Mouse (Mus musculus) spleen, adult 18-20 months (tissue): Measurements from ENCODE around the gene Tnks2.

Source experiments
- DNase-seq, 2 experiments: peaks; one replicate each; pipeline ENCODE4 v3.0.0; 2022; ENCODE audit warnings: mixed read lengths in 2 of 2

Tnks2 gene

GRCm38 (mm10) chr19:36897778-36898177 lies 63.7 kb downstream of the Tnks2 start:
- no peak for DNase-seq

GRCm38 (mm10) chr19:36903377-36903776 lies 69.3 kb downstream of the Tnks2 start:
- DNase-seq, result no peak

GRCm38 (mm10) chr19:36904211-36905007 lies 70.4 kb downstream of the Tnks2 start:
- no peak for DNase-seq

DNA sequence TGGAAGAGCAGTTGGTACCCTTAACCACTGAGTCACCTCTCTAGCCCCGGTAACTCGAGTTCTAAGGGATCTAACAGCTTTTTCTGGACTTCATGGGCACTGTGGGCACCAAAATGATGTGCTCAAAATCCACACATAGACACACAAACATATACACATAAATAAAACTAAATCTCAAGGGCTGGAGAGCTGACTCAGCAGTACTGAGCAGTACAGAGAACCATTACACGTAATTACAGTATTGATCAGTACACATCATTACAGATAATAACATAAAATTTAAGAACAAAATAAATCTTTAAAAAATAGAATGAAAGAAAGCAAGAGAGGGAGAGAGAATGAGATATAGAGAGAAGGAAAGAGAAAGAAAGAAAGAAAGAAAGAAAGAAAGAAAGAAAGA lies 75.1 kb downstream of the Tnks2 start:
- DNase-seq, result no peak

- DNase-seq, result peak in 1 of 2 experiments; percentile 65
Measured at GRCm38 (mm10) chr19:36909676-36910292, 75.8 kb downstream of the Tnks2 start.

GRCm38 (mm10) chr19:36910424-36911045 lies 76.5 kb downstream of the Tnks2 start:
- no peak for DNase-seq

DNA sequence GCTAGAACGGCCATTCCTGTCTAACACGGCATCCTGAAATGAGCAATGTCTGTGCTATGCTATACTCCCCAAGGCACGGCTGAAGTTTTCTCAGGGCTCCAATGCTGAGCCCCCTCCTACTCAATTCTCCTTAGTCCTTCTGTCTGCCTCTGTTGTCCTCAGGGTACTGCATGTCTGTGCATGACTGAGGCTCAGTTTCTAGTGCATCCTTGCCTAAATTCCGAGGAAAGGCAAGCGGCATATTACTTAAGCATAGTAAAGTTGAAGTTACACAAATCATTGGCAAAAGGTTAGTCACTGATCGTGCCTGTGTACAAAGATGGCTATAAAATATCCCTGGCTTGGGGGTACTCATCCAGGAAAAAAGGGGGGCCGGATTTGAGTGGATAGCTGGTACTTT lies 79.0 kb downstream of the Tnks2 start:
- DNase-seq, result no peak

- DNase-seq, result no peak
Measured at GRCm38 (mm10) chr19:36916206-36916605, 82.2 kb downstream of the Tnks2 start.

DNA sequence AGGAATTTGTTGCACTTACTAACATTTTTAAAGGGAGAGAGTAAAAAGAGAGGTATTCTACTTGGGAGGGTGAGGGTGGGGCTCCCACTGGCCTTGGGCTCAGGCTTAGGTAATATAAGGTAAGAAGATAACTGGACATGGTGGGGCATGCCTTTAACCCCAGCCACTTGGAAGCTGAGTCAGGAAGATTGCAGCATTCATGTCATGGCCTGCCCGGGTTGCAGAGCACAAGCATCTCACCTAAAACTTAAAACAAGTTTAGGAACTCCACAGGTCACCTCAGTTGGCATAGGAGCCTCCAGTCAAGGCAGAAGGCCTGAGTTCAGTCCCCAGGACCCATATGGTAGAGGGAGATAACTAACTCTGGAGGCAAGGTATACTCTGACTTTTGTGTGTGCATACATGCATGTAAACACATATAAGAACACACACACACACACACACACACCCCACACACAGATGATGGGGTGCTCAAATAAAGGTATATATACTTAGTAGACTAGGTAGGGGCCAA lies 82.9 kb downstream of the Tnks2 start:
- no peak for DNase-seq

GRCm38 (mm10) chr19:36918441-36919301 lies 84.6 kb downstream of the Tnks2 start:
- peak; percentile 60 to 77 for DNase-seq

GRCm38 (mm10) chr19:36919466-36919865 lies 85.4 kb downstream of the Tnks2 start, which contains the start of gene Fgfbp3:
Gene Fgfbp3, minus strand, starts transcription at chr19:36919615.
- DNase-seq, result no peak

DNA sequence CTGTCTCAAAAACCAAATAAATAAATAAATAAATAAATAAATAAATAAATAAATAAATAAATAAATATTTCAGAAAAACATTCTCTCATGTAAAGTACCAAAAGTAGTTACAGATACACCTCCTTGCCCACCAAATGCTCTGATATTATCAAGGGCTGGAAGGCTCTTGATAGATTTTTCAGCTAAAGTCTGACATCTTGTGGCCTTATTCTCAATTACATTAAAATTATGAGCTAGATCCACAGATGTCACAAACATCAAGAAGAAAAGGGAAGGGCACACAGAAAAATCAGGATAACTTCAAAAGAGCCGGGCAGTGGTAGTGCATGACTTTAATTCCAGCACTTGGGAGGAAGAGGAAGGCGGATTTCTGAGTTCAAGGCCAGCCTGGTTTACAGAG lies 88.0 kb downstream of the Tnks2 start:
- no peak for DNase-seq

DNA sequence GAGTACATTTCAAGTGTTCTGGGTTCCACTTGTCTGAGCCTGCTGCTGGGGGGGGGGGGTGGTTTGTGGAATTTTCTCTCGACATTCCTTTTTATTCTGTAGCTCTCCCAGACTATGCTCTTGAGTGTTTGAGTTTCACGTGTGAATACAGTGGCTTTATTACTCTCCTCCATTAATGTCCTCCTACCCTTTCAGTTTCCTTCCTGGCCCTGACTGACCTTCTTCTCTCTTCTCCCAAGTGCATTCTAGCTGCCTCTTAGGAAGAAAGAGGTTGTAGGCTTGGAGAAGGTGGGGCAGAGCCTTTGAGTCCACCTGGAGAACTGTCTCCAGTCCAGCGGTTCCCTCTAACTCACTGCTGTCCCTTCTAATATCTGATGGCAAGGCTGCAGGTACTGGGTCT lies 88.9 kb downstream of the Tnks2 start:
- DNase-seq, result no peak

DNA sequence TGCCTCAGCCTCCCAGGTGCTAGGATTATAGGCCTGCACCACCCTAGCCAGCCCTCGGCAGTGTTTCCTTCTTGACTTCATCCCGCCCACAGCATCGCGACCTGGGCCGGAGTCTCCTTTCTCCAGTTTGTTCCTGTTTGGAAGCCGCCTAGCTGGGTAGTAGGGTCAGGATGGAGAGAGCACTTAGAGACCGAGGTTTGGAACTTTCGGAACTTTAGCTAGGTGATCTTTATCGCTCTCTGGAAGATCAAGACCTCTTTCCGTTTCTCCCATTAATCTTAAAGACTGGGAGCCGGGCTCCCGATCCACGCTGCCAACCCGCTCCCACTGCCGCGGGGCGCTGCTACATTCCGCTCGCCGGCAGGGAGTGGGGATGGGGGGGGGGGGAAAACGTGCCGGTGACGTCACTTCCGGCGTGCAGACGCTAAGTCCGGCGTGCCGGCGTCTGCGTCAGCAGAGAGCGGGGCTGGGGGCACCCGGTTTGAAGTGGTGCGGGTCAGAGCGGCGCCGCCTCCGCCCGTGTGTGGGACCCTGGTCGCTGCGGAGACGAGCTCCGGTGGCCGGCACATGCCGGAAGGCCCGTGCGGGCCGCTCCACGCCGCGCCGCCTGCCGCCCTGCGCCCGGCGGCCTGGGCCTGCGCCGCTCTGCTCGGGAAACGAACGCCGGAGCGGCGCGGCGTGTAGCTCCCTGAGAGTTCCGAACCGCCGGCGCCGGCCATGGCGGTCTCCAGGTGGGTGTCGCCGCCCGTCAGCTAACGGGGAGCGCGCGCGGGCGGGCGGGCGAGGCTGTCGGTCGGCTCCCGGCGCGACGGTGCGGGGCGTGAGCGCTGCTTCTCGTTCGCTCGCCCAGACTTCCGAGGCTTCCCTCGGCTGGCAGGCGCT lies 91.9 kb downstream of the Tnks2 start, which contains the start of gene Btaf1:
Gene Btaf1, plus strand, starts transcription at position 409 of the 882 bp plus-strand sequence.
- DNase-seq, result peak; percentile 79 to 83

- DNase-seq, result no peak
Measured at GRCm38 (mm10) chr19:36926553-36927236, 92.7 kb downstream of the Tnks2 start.

- no peak for DNase-seq
Measured at GRCm38 (mm10) chr19:36927800-36928361, 93.8 kb downstream of the Tnks2 start.

DNA sequence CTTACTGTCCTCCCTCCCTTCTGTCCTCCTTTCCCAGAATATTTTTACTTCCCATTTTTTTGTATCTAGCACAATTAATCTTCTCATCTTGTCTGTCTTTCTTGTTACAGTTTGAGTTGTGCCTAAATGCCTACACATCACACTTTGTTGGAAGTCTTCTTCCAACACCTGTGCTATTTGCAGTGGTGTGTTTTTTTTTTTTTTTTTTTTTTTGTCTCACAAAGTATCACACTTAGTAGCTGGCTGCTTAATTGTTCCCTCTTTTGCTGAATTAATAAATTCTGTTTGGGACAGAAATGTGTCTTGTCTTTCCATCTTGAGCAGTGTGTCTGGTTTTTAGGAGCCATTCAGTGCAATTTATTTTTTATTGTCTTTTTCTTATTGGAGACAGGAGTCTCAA lies 95.8 kb downstream of the Tnks2 start:
- DNase-seq, result no peak

- DNase-seq, result no peak
Measured at GRCm38 (mm10) chr19:36932097-36932496, 98.1 kb downstream of the Tnks2 start.

DNA sequence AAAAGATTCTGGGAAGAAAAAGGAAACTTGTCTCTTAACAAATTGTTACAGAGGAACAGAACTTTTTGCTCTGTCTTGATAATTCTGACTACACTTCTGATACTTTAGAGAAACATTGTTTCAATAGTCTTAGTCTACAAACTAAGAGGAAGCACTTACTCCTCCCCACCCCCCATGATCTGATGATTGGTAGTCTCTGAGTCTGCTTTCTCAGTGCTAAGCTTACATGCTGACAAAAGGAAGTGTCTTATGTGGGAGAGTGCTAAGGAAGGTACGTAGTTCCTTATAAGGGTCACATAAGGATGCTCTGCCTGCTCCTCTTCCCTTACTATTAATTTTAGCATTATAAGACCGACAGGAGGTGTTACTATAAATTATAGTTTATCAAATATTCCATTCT lies 98.6 kb downstream of the Tnks2 start:
- DNase-seq, result no peak

DNA sequence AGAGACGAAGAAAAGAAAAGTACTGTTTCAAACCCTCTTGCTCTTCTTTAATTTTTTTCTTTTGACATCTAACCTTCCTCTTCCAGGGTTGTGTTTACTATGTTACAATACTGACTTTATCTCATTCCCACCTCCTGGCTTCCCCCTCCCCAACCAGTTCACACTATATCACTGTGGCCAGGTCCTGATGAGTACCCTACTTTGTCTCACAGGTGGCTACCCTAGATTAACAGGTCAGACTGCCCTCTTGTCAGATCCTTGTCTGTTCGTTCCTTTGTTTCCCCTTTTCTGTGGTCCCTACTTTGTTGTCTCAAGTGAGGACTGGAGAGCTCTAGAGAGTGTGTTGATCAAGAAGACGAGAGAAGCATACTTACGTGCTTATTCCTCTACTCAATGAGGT lies 102.3 kb downstream of the Tnks2 start:
- DNase-seq, result no peak

DNA sequence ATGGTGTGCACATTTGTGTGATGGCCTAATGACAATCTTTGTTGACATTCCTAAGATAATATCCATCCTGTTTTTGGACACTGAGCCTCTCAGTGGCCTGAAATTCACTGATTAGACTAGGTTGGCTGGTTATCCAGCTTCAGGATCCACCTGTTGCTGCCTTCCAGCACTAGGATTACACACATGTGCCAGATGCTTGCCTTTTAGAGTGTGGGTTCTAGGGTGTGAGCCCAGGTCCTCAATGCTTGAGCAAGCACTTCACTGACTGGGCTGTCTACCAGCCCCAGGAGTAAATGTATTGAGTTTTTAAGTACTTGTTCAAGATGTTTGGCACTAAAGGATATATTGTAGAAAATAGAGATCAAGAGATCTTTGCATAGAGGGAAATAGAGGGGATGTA lies 104.0 kb downstream of the Tnks2 start:
- no peak for DNase-seq
